Mouse (Mus musculus): Measurements from ENCODE around the gene Adamts20.

DNA sequence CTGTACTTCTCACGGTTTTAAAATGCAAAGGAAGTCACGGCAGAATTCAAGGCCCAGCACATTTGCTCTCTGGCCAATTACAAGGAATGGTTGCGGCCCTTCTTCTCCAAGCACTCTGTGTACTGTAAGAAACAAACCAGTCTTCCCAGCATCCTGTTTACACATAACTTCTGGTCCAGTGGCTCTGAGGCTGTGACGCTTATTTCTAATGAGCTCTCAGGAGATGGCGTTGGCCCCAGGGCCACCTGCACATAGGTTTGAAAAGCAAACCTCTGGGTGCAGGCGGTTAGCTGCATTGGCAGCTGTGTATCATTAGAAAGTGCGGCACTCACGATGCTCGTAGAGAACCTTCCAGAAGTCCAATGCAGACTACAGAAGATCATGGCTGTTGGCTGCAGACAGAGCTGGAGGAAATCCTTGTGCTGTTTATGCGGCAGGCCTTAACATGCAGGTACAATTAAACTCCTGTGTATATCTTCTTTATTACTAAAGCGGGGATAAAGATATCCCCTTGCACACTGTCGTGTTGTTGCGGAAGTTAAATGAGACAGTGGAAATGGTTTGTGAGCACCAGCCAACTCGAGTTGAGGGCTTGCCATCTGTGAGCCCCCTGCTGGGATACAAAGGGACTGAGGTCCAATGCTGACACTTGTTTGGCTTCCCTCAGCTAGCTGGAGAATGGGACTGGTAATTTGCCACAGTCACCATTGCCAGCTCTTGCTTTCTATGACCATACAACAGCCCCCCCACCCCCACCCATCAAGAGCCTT lies 210.9 kb downstream of the Adamts20 start:
- peak; percentile 49 for TF ChIP-seq CTCF (IDR thresholded peaks at IDR 0.05; ENCODE audit: low read depth)
- TF ChIP-seq EP300 (optimal IDR thresholded peaks at IDR 0.05), result no peak

Data from stomach, postnatal 0 days (tissue).